Mouse (Mus musculus) naive thymus-derived CD4-positive, alpha-beta T cell, adult 2 months (primary cell): Measurements from ENCODE around the gene Prep.
"Not testable (repeated sequence)": the region's sequence is repeated elsewhere in the genome, so short reads cannot be mapped to it uniquely, and the experiment has no call there.

ENCODE experiments used
- DNase-seq: peaks from one replicate; pipeline ENCODE4 v3.0.0-alpha.2; 2011; ENCODE audit warnings: low read depth

The Prep gene

GRCm38 (mm10) chr10:45118389-45118788, 51.4 kb downstream of the Prep start:
- DNase-seq: no peak

GRCm38 (mm10) chr10:45121637-45122036, 54.6 kb downstream of the Prep start:
- DNase-seq: no peak

- no peak for DNase-seq
Measured at GRCm38 (mm10) chr10:45122476-45122875, 55.5 kb downstream of the Prep start.

GRCm38 (mm10) chr10:45123011-45123410, 56.0 kb downstream of the Prep start:
- no peak for DNase-seq

GRCm38 (mm10) chr10:45129105-45129504, 62.1 kb downstream of the Prep start:
- peak; percentile 10 for DNase-seq

- no peak for DNase-seq
Measured at GRCm38 (mm10) chr10:45130004-45130403, 63.0 kb downstream of the Prep start.

GRCm38 (mm10) chr10:45132371-45132770, 65.4 kb downstream of the Prep start:
- peak; percentile 68 for DNase-seq

GRCm38 (mm10) chr10:45136806-45137205, 69.8 kb downstream of the Prep start:
- DNase-seq: no peak

- DNase-seq: no peak
Measured at GRCm38 (mm10) chr10:45139910-45140309, 72.9 kb downstream of the Prep start.

- no peak for DNase-seq
Measured at GRCm38 (mm10) chr10:45140474-45141212, 73.6 kb downstream of the Prep start.

- no peak for DNase-seq
Measured at GRCm38 (mm10) chr10:45142359-45142758, 75.4 kb downstream of the Prep start.

- DNase-seq: no peak
Measured at GRCm38 (mm10) chr10:45144038-45144817, 77.2 kb downstream of the Prep start.

GRCm38 (mm10) chr10:45146821-45147220, 79.8 kb downstream of the Prep start:
- no peak for DNase-seq

- DNase-seq: no peak
Measured at GRCm38 (mm10) chr10:45151137-45151536, 84.1 kb downstream of the Prep start.

- DNase-seq: no peak
Measured at GRCm38 (mm10) chr10:45151771-45152692, 85.0 kb downstream of the Prep start.

- DNase-seq: no peak
Measured at GRCm38 (mm10) chr10:45154557-45155060, 87.6 kb downstream of the Prep start.

GRCm38 (mm10) chr10:45165851-45166250, 98.8 kb downstream of the Prep start:
- DNase-seq: no peak

- no peak for DNase-seq
Measured at GRCm38 (mm10) chr10:45173927-45174326, 106.9 kb downstream of the Prep start.

GRCm38 (mm10) chr10:45174345-45174744, 107.3 kb downstream of the Prep start:
- no peak for DNase-seq

GRCm38 (mm10) chr10:45177798-45178197, 110.8 kb downstream of the Prep start, which contains the start of gene Popdc3:
Gene Popdc3, plus strand, starts transcription at chr10:45178098.
- not testable (repeated sequence) for DNase-seq

GRCm38 (mm10) chr10:45180677-45181326, 113.8 kb downstream of the Prep start:
- DNase-seq: no peak
